Mouse (Mus musculus) liver, embryonic 16.5 days (tissue): Measurements from ENCODE around the gene Kdm8. TPM values are rescaled to one million over a fixed set of nuclear protein-coding genes. Genes with fewer than 3 reads are reported as not detected.

Experiments used
- ATAC-seq: fragments of 200-750 bp; cut with Nextera tagmentation; 2 replicates; pipeline ENCODE4 v1.8.0; 2017; ENCODE audit warnings: low read depth, mild to moderate bottlenecking, moderate number of reproducible peaks, moderate library complexity
- H3K27ac ChIP-seq: fragments of 300-500 bp; sonication (generic); 2 replicates; pipeline ENCODE4 v1.5.1; 2014; ENCODE audit warnings: mild to moderate bottlenecking, low read length
- H3K27me3 ChIP-seq: fragments of 300-500 bp; sonication (generic); 2 replicates; pipeline ENCODE4 v1.6.1; 2014; ENCODE audit warnings: low read depth, low read length, mixed read lengths; ENCODE audit not compliant: control insufficient read depth, insufficient read depth
- H3K36me3 ChIP-seq: fragments of 300-500 bp; sonication (generic); 2 replicates; pipeline ENCODE4 v1.6.1; 2014; ENCODE audit warnings: mild to moderate bottlenecking; ENCODE audit not compliant: control insufficient read depth, insufficient read depth
- H3K4me1 ChIP-seq: fragments of 300-500 bp; sonication (generic); 2 replicates; pipeline ENCODE4 v1.6.1; 2014; ENCODE audit warnings: low read depth, low read length, mixed read lengths; ENCODE audit not compliant: control insufficient read depth
- H3K4me2 ChIP-seq: fragments of 300-500 bp; sonication (generic); 2 replicates; pipeline ENCODE4 v1.6.1; 2014; ENCODE audit warnings: low read depth, low read length, mixed read lengths
- H3K4me3 ChIP-seq: fragments of 300-500 bp; sonication (generic); 2 replicates; pipeline ENCODE4 v1.5.1; 2014; ENCODE audit warnings: low read depth, mild to moderate bottlenecking, low read length
- H3K9ac ChIP-seq: fragments of 300-500 bp; sonication (generic); 2 replicates; pipeline ENCODE4 v1.6.1; 2014; ENCODE audit warnings: low read depth, low read length
- H3K9me3 ChIP-seq: fragments of 300-500 bp; sonication (generic); replicated peaks from 2 replicates; pipeline ENCODE4 v1.6.1; 2016; ENCODE audit warnings: low read length; ENCODE audit not compliant: control insufficient read depth
- WGBS: fragments of 180-500 bp; shearing (Covaris S2); extraction: QIAGEN DNeasy Blood & Tissue Kit; methylation state at CpG from one replicate; pipeline ENCODE4 v1.1.7; 2014; ENCODE audit not compliant: insufficient replicate concordance; 5-methylcytosine and 5-hydroxymethylcytosine counted together
- polyA plus RNA-seq: library from polyadenylated mRNA; unstranded; fragments of >200 nt; fragmentation: Nextera tagmentation; extraction: Ambion mirVana; gene quantifications from 2 replicates; pipeline ENCODE4 v1.2.1, GENCODE M21; 2015

Kdm8 gene
- 5.6 and 5.8 TPM in 2 replicates for polyA plus RNA-seq

- Histone ChIP-seq H3K27me3 (no peaks in the 10 kb centered on the region), H3K36me3 (no peaks in the 10 kb centered on the region), H3K9ac (peak within 1 kb of the TSS; percentile 81), H3K4me2 (peak within 1 kb of the TSS; percentile 91), H3K4me3 (peak within 1 kb of the TSS; percentile 75), H3K9me3 (no peaks in the 10 kb centered on the region), H3K4me1 (peaks cover 37% of the 10 kb centered on the region), H3K27ac (peak within 1 kb of the TSS; percentile 98)
- under 1% methylated on average over 61 of the region's 61 CpGs for WGBS
- ATAC-seq: peak; percentile 96
Measured at GRCm38 (mm10) chr7:125444464-125445401, at the start of gene Kdm8. Gene Kdm8, plus strand, starts transcription at chr7:125444676.

GRCm38 (mm10) chr7:125398116-125398515 lies 46.4 kb upstream of the Kdm8 start:
- 69% methylated on average over 8 of the region's 8 CpGs for whole genome bisulfite sequencing
- Histone ChIP-seq H3K9me3 (no peaks in the 10 kb centered on the region), H3K4me2 (no peak overlapping the region), H3K9ac (no peak overlapping the region), H3K4me3 (no peak overlapping the region), H3K4me1 (peaks cover 5% of the 10 kb centered on the region; the same call in 1 of the 2 replicates), H3K36me3 (no peaks in the 10 kb centered on the region), H3K27ac (no peak overlapping the region), H3K27me3 (peaks cover 4% of the 10 kb centered on the region; the same call in 1 of the 2 replicates)
- ATAC-seq: no peak

GRCm38 (mm10) chr7:125398687-125399086 lies 45.8 kb upstream of the Kdm8 start:
- Histone ChIP-seq H3K4me2 (no peak overlapping the region), H3K4me3 (no peak overlapping the region), H3K4me1 (peaks cover 2% of the 10 kb centered on the region; the same call in 1 of the 2 replicates), H3K36me3 (no peaks in the 10 kb centered on the region), H3K9ac (no peak overlapping the region), H3K27me3 (peaks cover 4% of the 10 kb centered on the region; the same call in 1 of the 2 replicates), H3K9me3 (no peaks in the 10 kb centered on the region), H3K27ac (no peak overlapping the region)
- ATAC-seq: no peak
- 42% methylated on average over 6 of the region's 6 CpGs for WGBS

- ATAC-seq: no peak
- Histone ChIP-seq H3K4me3 (no peak overlapping the region), H3K27ac (no peak overlapping the region), H3K9me3 (no peaks in the 10 kb centered on the region), H3K27me3 (no peaks in the 10 kb centered on the region), H3K36me3 (no peaks in the 10 kb centered on the region), H3K4me1 (no peaks in the 10 kb centered on the region), H3K4me2 (no peak overlapping the region), H3K9ac (no peak overlapping the region)
- WGBS: 71% methylated on average over 6 of the region's 6 CpGs
Measured at GRCm38 (mm10) chr7:125407136-125407535, 37.3 kb upstream of the Kdm8 start.

- Histone ChIP-seq H3K36me3 (no peaks in the 10 kb centered on the region), H3K27me3 (no peaks in the 10 kb centered on the region), H3K27ac (no peak overlapping the region), H3K9me3 (no peaks in the 10 kb centered on the region), H3K4me2 (no peak overlapping the region), H3K9ac (no peak overlapping the region), H3K4me3 (no peak overlapping the region), H3K4me1 (peaks cover 2% of the 10 kb centered on the region)
- ATAC-seq: no peak
- 43% methylated on average over 1 of the region's 1 CpGs for WGBS
Measured at GRCm38 (mm10) chr7:125415087-125415486, 29.4 kb upstream of the Kdm8 start.

- H3K9ac ChIP-seq: no peak overlapping the region
- no peak for ATAC-seq
- no peaks in the 10 kb centered on the region for H3K9me3 ChIP-seq
- peaks cover 2% of the 10 kb centered on the region for H3K4me1 ChIP-seq
- no peak overlapping the region for H3K27ac ChIP-seq
- H3K4me3 ChIP-seq: no peak overlapping the region
- no peak overlapping the region for H3K4me2 ChIP-seq
- 61% methylated on average over 4 of the region's 4 CpGs for WGBS
- no peaks in the 10 kb centered on the region for H3K27me3 ChIP-seq
- no peaks in the 10 kb centered on the region for H3K36me3 ChIP-seq
Measured at GRCm38 (mm10) chr7:125415776-125416175, 28.7 kb upstream of the Kdm8 start.

GRCm38 (mm10) chr7:125416762-125417161 lies 27.7 kb upstream of the Kdm8 start:
- no peak for ATAC-seq
- no peaks in the 10 kb centered on the region for H3K9me3 ChIP-seq
- WGBS: 44% methylated on average over 5 of the region's 5 CpGs
- H3K9ac ChIP-seq: no peak overlapping the region
- H3K4me2 ChIP-seq: no peak overlapping the region
- peaks cover 2% of the 10 kb centered on the region for H3K4me1 ChIP-seq
- no peak overlapping the region for H3K27ac ChIP-seq
- H3K4me3 ChIP-seq: no peak overlapping the region
- H3K36me3 ChIP-seq: no peaks in the 10 kb centered on the region
- no peaks in the 10 kb centered on the region for H3K27me3 ChIP-seq

GRCm38 (mm10) chr7:125418413-125418812 lies 26.1 kb upstream of the Kdm8 start:
- Histone ChIP-seq H3K9me3 (no peaks in the 10 kb centered on the region), H3K27me3 (no peaks in the 10 kb centered on the region), H3K27ac (no peak overlapping the region), H3K4me3 (no peak overlapping the region), H3K4me1 (peaks cover 4% of the 10 kb centered on the region), H3K36me3 (no peaks in the 10 kb centered on the region), H3K9ac (no peak overlapping the region), H3K4me2 (no peak overlapping the region)
- WGBS: 26% methylated on average over 3 of the region's 3 CpGs
- peak; percentile 72 for ATAC-seq

- Histone ChIP-seq H3K4me2 (no peak overlapping the region), H3K27ac (no peak overlapping the region), H3K9me3 (no peaks in the 10 kb centered on the region), H3K4me1 (peaks cover 4% of the 10 kb centered on the region), H3K4me3 (no peak overlapping the region), H3K27me3 (no peaks in the 10 kb centered on the region), H3K9ac (no peak overlapping the region), H3K36me3 (no peaks in the 10 kb centered on the region)
- ATAC-seq: no peak
- WGBS: 54% methylated on average over 2 of the region's 2 CpGs
Measured at GRCm38 (mm10) chr7:125420190-125420589, 24.3 kb upstream of the Kdm8 start.
